Mouse (Mus musculus): ENCODE data around the gene Vamp4. TPM values are rescaled to one million over a fixed set of nuclear protein-coding genes. Genes with fewer than 3 reads are reported as not detected.
A peak's percentile ranks its signal among the peaks of the same experiment; 100 is the strongest.

Gene Vamp4
- 84.4 and 85.5 TPM in 2 replicates for polyA plus RNA-seq (2012; rRNA removed)

GRCm38 (mm10) chr1:162570260-162570748, at the start of gene Vamp4:
Gene Vamp4, plus strand, starts transcription at chr1:162570515.
- peak; percentile 79 to 91 for DNase-seq (ENCODE audit: extremely low spot score in 1 of 2, low spot score in 1 of 2)

DNA sequence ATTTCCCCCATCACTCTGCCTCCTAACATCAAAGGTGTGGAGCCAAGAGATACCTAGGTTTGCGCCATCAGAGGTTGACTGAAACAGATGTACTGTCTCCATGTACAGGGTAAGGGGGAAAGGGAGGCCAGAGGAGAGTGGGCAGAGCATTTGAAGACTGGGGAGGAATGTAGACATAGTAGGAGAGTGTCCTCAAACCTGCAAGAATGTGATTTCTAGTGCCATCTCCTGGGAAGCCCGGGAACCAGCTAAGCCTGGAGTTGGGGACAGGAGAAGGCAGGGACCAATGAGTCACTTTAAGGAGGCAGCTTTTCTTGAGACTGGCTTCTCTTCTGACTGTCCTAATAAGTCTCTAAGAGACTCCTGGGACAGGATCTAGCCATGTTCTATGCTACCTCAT, 40.7 kb upstream of the Vamp4 start:
- DNase-seq (ENCODE audit: extremely low spot score in 1 of 2, low spot score in 1 of 2) = peak in 1 of 2 experiments; percentile 61

DNA sequence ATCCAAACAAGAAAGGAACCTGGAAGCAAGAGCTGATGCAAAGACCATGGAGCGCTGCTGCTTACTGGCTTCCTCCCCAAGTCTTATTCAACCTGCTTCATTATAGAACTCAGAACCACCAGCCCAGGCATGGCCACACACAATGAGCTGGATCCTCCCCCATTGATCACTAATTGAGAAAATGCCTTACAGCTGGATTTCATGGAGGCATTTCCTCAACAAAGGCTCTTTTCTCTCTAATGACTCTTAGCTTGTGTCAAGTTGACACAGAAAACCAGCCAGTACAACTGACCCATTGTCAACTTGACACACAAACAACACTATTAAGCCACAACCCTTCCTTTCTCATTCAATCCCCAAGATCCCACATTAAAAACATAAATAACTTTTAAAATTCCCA, 39.6 kb upstream of the Vamp4 start:
- DNase-seq (ENCODE audit: extremely low spot score in 1 of 2, low spot score in 1 of 2) = no peak

DNA sequence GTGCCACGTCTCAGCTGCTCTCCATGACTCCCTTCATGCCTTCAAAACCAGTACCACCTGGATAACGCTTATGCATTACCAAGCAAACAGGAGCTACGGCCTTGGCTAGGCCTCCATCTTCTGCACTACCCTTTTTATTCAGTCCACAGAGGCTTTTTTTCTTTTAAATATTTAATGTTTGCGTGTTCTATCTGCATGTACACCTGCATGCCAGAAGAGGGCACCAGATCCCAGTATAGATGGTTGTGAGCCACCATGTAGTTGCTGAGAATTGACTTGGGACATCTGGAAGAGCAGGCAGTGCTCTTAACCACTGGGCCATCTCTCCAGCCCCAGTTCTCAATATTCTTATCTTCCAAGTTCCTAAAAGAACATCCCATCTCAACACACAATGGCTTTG, 38.7 kb upstream of the Vamp4 start:
- no peak for DNase-seq (ENCODE audit: extremely low spot score in 1 of 2, low spot score in 1 of 2)

DNA sequence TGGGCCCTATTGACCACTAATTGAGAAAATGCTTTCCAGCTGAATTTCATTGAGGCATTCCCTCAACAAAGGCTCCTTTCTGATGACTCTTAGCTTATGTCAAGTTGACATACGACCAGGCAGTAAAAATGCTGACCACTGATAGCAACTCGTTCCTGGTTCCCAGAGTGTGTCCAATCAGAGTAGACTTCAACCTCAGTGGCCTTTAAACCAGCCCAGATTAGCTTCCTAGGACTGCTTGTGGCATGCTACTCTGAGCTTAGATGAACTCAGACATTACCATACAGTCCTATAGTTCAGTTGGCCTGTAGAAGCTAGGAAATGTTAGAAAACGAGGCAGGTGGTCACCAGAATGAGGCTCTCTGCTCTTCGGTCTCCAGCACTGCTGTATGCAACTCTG, 38.0 kb upstream of the Vamp4 start:
- DNase-seq (ENCODE audit: extremely low spot score in 1 of 2, low spot score in 1 of 2) = no peak

DNA sequence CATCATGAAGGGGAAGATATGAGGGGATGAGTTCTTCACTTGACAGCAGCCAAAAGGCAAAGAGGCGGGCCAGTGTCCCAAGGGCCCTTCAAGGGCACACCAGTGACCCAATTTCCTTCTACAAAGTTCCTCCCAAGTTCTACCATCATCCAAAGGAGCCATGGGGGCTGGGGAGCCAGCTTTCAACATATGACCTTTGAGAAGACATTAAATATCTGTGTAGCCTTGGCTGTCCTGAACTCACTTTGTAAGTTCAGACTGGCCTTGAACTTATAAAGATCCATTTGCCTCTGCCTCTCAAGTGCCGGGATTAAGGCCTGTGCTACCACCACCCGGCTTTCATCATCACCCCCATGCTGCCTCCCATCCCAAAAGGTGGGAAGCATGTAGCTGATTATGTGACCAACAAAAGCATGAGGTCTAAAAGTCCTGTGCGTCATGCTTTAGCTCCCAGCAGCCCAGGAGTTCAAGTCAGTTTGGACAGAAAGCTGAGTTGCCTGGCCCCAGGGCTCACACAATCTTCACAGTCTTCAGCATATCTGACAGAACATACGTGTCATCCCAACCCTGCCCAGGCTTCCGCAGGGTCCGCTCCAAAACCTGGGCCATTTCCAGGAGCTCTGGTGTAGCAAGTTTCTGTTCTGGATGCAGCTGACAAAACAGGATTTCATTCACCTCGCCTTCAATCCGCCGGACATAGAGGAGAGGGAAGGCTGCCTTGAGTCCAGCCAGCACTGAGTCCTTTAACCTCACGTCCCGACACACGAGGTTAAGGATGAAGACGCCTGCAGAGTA, 36.4 kb upstream of the Vamp4 start:
- DNase-seq (ENCODE audit: extremely low spot score in 1 of 2, low spot score in 1 of 2) = no peak

GRCm38 (mm10) chr1:162543231-162543630, 27.1 kb upstream of the Vamp4 start:
- DNase-seq (ENCODE audit: extremely low spot score in 1 of 2, low spot score in 1 of 2) = no peak

DNA sequence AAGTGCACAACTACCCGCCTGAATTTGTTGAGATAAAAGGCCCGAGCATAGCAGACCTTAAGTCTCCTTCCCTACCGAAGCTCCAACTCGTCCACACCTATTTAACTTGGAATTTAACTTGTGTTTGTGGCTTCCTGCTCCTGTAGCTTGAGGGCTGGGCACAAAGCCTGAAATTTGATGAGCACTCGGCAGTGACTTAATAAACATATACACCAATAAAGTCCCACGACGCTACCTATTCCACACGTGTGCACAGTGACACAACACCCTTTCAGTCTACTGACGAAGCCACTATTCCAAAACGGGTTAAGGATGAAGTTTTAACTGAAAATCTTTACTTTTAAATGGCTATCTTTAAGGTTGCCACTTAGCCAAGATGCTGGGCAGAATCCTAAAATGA, 22.7 kb upstream of the Vamp4 start:
- DNase-seq (ENCODE audit: extremely low spot score in 1 of 2, low spot score in 1 of 2) = no peak

- DNase-seq (ENCODE audit: extremely low spot score in 1 of 2, low spot score in 1 of 2) = peak; percentile 79 to 89
These were observed 22.0 kb upstream of the Vamp4 start, which contains the start of gene Mettl13 for GRCm38 (mm10) chr1:162548016-162548916. Gene Mettl13, minus strand, starts transcription at chr1:162548551.

DNA sequence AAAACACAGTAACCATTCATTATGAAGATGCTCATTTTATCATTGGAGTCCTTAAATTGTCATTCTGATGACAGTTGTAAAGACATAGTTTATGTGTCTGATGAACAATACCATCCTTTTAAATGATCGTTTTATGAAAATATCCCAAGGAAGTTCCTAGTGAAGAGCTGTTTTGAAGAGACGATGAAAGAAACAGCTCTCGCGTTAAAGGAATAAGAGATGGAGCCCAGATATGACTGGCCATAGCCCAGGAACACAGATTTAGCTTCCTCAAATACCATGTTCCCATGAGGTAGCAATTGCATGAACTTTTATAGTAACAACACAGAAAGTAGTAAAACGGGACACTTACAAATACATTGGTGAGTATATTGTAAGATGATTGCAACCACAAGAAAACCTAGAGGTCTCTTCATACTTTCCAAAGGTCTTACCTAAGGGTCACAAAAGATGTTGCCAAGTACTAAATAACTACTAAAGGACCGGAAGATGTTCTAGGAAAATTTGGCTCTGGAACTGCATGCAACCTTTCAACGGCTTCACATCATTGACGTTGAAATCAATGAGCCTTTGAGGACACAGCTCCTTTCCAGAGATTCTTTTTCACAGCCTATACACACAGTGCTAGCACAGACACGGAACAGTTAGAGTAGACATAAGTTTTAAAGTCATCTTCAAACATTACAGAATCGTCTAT, 21.2 kb upstream of the Vamp4 start:
- DNase-seq (ENCODE audit: extremely low spot score in 1 of 2, low spot score in 1 of 2) = no peak

DNA sequence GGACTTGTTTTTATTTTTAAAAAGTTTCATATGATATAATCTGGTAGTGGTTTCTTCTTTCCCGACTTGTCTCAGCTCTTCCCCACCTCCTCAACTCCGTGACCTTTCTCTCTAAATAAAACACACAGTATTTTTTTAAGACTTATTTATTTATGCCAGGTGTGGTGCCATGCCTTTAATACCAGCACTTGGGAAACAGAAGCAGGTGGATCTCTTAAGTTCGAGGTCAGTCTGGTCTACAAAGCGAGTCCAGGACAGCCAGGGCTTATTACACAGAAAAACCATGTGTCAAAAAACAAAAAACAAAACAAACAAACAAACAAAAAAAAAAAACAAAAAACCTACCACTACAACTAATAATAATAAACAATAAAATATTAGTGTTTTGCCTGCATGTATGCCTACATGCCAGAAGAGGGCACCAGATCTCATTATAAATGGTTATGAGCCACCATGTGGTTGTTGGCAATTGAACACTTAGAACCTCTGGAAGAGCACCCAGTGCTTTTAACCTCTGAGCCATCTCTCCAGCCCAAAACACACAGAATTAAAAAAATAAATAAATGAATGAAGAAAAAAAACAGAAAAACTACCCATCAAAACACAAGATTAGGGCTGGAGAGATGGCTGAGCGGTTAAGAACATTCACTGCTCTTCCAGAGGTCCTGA, 20.6 kb upstream of the Vamp4 start:
- DNase-seq (ENCODE audit: extremely low spot score in 1 of 2, low spot score in 1 of 2) = no peak

DNA sequence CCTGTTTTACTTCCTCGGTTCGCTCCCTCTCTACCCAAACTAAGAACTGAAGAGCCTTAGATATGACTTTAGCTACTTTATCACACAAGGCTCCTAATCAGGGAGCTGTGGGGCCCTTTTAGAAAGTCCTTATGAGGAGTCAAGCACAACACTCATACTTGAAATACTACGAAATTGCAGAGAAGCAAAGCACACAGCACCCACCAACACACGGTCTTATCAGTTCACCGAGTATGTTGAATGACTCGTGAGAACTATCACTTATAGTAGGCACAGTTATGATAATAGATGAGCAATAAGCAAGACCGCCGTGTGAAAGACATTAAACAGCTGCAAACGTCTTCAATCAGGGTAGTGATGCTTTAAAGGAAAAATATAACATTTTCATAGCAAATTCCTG, 17.4 kb upstream of the Vamp4 start:
- DNase-seq (ENCODE audit: extremely low spot score in 1 of 2, low spot score in 1 of 2) = no peak

DNA sequence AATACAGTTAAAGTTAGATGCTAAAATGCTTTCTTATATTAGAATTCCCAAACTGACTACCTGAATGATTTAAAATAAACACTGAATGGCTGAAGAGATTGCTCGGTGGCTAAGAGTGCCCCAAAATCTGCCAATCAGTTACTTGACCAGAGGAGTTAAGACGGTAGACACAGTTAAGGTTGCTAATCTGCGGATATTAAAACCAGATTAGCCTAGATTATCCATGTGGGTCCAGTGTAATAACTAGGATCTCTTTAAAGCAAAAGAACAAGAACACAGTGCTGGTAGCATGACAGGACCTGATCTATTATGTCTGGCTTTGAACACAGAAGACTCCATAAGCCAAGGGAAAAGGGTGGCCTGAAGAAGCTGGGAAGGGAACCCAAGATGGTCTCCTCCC, 16.1 kb upstream of the Vamp4 start:
- DNase-seq (ENCODE audit: extremely low spot score in 1 of 2, low spot score in 1 of 2) = no peak

DNA sequence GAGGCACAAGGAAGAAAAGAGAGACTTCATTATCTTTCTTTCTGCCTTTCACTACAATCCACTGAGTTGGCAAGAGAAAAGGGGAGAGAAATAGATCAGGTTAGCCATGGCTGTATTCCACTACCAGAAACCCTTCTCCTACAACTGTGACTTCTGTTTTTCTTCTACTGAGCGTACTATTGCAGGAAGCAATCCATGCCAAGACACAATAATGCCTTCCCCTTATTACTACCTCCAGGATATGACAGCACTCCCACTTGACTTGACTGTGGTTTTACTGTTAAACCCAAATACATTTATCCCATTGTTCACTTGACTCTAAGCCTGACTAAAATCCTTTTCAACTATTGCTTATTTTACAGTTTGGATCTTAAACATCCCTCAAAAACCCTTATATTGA, 7.1 kb upstream of the Vamp4 start:
- DNase-seq (ENCODE audit: extremely low spot score in 1 of 2, low spot score in 1 of 2) = no peak

DNA sequence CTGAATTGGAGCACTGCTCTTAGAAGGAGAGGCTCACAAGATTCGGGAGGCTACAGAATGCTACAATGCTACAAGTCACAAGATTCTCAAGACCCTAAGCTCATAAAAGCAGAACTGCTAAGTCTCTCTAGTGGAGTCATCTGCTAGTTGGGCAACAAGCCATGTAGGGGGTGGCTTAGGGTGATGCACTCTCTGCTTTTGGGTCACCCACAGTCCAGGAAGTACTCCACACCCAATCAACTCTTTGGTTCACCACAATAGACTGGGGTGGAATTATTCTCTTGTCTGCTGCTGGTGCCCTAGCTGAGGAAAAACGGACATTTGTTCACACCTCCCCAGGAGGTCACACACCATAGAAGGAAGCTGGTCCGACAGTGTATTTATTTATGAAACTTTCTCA, 5.3 kb upstream of the Vamp4 start:
- DNase-seq (ENCODE audit: extremely low spot score in 1 of 2, low spot score in 1 of 2) = no peak

- no peak for DNase-seq (ENCODE audit: extremely low spot score in 1 of 2, low spot score in 1 of 2)
These were observed 3.0 kb upstream of the Vamp4 start for GRCm38 (mm10) chr1:162567351-162567750.

DNA sequence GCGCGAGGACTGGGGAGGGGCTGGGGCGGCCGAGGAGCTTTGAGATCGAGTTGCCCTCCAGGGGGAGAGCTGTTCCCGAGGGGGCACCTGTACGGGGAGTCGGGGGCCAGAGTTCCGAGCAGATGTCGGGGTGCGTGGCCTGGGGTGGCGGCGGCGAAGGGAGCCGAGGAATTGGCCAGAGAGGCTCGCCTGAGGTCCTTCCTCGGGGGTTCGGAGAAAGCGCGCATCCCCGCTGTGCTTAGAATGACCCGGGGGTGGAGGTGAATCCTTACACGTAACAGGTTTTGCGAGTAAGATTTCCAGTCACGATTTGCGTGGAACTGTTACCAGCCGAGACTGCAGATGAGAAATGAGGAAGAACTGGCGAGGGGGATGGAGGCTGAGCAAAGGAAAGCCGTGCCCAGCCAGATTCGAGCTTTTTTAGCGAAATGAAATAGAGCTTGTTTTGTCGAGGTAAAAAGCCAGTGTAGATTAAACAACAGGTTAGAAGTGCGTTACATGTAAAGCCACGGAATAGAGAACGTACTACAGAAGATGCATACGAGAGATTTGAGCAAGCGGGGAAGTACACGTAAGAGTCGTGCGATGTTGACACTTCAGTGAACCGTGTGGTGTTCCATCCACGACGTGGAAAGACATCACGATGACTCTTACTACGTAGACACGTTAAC, 751 bp downstream of the Vamp4 start:
- peak; percentile 57 to 82 for DNase-seq (ENCODE audit: extremely low spot score in 1 of 2, low spot score in 1 of 2)

- no peak for DNase-seq (ENCODE audit: extremely low spot score in 1 of 2, low spot score in 1 of 2)
These were observed 4.8 kb downstream of the Vamp4 start for GRCm38 (mm10) chr1:162575098-162575497.

GRCm38 (mm10) chr1:162582884-162583283, 12.6 kb downstream of the Vamp4 start:
- no peak for DNase-seq (ENCODE audit: extremely low spot score in 1 of 2, low spot score in 1 of 2)

DNA sequence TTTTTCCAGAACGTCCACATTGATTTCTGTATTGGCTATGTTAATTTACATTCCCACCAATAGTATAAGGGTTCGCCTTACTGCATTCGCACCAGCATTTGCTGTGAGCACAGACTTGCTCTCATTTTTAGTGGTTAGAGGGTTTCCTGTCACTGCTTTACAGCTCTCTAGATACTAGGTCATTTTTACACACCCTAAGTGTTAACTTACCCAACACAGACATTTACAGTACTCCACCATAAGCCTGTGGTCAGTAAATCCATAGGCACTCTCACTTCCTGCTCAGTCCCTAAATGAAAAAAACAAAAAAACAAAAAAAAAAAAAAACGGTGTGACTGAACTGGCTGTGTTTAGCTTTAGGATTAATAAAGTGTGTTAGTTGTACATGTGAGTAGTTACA, 16.0 kb downstream of the Vamp4 start:
- DNase-seq (ENCODE audit: extremely low spot score in 1 of 2, low spot score in 1 of 2) = no peak

Measured in frontal cortex, adult 2 months (tissue).